Mouse (Mus musculus): ENCODE results near the gene Krtap4-6. TPM values are rescaled to one million over a fixed set of nuclear protein-coding genes. Genes with fewer than 3 reads are reported as not detected.

Gene Krtap4-6
- polyA plus RNA-seq, 1 experiment from 2014 or later = not detected

DNA sequence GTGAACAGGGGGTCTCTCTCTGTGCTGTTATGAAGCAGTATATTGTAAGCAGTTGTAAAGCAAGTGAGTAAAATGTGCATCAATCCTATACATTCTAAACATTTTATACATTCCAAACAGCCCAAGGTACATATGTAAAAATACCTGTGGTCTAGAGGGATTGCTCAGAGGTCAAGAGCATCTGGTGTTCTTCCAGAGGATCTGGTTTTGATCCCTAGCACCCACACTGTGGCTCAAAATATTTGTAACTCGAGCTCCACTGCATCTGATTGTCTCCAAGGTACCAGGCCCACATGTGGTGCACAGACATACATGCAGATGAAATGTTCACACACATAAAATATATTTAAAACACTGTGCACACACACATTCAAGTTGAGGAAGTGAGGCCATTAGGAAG, 24.8 kb downstream of the Krtap4-6 start:
- Histone ChIP-seq H3K4me3 (no peak overlapping the region), H3K4me1 (0 out of 2 replicates have a peak, but pooled peaks cover 3% of the 10 kb centered on the region), H3K36me3 (no peaks in the 10 kb centered on the region), H3K27ac (no peak overlapping the region), H3K4me2 (replicated peaks) (no peak overlapping the region), H3K27me3 (no peaks in the 10 kb centered on the region), H3K9ac (no peak overlapping the region), H3K9me3 (no peaks in the 10 kb centered on the region)
- ATAC-seq (ENCODE audit: insufficient number of reproducible peaks, insufficient read depth, low FRiP score, low TSS enrichment) = no peak
- WGBS = 23% methylated on average over 1 of the region's 1 CpGs

DNA sequence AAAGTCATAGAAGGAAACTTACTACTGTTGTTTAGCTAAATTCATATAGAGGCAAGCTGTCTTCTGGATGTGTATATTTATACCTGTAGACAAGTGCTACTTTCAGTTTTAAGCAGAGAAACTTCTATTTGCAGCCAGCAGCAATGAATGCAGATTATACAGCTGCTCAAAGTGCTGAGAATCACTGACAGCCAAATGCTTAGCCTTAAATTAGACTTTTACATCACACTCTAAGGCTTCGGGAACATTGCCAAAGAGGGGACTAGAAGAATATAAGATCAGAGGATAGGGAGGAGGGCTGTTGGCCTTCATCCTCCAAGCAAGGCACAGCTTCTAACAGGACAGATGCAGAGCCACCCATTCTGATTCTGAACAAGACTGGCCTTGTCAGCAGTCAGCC, 28.7 kb downstream of the Krtap4-6 start:
- H3K27me3 ChIP-seq = no peaks in the 10 kb centered on the region; the same call in 1 of the 2 replicates
- no peak overlapping the region for H3K4me2 ChIP-seq (replicated peaks)
- ATAC-seq (ENCODE audit: insufficient number of reproducible peaks, insufficient read depth, low FRiP score, low TSS enrichment) = no peak
- 0 out of 2 replicates have a peak, but pooled peaks cover 3% of the 10 kb centered on the region for H3K4me1 ChIP-seq
- no peak overlapping the region for H3K4me3 ChIP-seq
- H3K36me3 ChIP-seq = no peaks in the 10 kb centered on the region
- H3K9ac ChIP-seq = no peak overlapping the region
- no peak overlapping the region for H3K27ac ChIP-seq
- WGBS = 70% methylated on average over 1 of the region's 1 CpGs
- no peaks in the 10 kb centered on the region for H3K9me3 ChIP-seq

DNA sequence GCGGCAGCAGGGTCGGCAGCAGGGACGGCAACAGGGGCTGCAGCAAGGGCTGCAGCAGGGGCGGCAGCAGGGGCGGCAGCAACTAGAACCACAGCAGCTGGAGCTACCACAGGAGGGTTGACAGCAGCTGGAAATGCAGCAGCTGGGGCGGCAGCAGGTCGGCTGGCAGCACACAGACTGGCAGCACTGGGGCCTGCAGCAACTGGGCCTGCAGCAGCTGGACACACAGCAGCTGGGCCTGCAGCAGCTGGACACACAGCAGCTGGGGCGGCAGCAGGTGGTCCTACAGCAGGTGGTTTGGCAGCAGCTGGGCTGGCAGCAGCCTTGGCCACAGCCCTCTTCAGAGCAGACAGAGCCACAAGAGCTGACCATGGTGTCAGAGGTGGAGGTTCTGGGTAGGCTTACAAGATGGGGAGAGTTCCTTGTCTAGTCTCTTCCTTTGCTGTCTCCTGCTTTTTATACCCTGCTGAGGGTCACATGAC, 31.1 kb downstream of the Krtap4-6 start, which contains the start of gene Krtap4-2:
Gene Krtap4-2, minus strand, starts transcription at position 432 of the 482 bp plus-strand sequence.
- Histone ChIP-seq H3K4me2 (replicated peaks) (no peak within 1 kb of the TSS), H3K27ac (no peak within 1 kb of the TSS), H3K4me3 (no peak within 1 kb of the TSS), H3K36me3 (no peaks in the 10 kb centered on the region), H3K27me3 (no peaks in the 10 kb centered on the region; the same call in 1 of the 2 replicates), H3K4me1 (no peaks in the 10 kb centered on the region), H3K9ac (no peak within 1 kb of the TSS), H3K9me3 (no peaks in the 10 kb centered on the region)
- no peak for ATAC-seq (ENCODE audit: insufficient number of reproducible peaks, insufficient read depth, low FRiP score, low TSS enrichment)
- WGBS = 36% methylated on average over 8 of the region's 8 CpGs

DNA sequence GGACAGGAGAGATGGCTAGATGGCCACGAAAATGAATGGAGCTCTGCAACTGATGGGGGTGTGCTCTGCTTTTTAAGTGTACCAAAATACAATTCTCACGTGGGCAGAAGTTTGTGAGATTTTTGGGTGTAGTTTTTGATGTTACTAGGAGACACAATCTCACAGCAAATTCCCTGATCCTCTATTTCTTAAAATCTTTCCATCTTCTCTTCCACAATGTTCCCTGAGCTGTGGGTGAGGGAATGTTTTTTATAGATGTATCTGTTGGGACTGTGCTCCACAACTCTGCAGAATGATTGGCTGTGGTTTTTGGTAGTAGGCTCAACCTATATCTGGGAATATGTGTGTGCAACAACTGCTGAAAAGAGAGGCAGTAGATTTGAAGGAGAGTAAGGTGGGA, 32.5 kb downstream of the Krtap4-6 start:
- Histone ChIP-seq H3K4me1 (no peaks in the 10 kb centered on the region), H3K36me3 (no peaks in the 10 kb centered on the region), H3K27ac (no peak overlapping the region), H3K27me3 (no peaks in the 10 kb centered on the region; the same call in 1 of the 2 replicates), H3K4me3 (no peak overlapping the region), H3K9me3 (no peaks in the 10 kb centered on the region), H3K9ac (no peak overlapping the region), H3K4me2 (replicated peaks) (no peak overlapping the region)
- WGBS = 64% methylated on average over 2 of the region's 2 CpGs
- ATAC-seq (ENCODE audit: insufficient number of reproducible peaks, insufficient read depth, low FRiP score, low TSS enrichment) = no peak

DNA sequence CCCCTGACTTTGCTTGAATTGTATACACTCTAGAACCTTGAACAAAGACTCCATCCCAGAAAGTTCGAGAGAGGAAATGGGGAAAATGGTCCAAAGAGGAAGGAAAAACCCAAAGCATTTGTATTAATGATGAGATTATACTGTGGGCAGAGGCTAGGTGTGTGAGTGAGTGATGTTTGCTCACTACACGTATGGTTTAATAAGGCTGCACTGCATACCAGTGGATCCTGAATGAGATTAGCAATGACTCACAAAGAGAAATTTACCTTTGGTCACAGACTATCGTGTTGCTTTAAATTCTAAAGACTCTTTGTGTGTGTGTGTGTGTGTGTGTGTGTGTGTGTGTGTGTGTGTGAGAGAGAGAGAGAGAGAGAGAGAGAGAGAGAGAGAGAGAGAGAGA, 34.9 kb downstream of the Krtap4-6 start:
- 72% methylated on average over 3 of the region's 3 CpGs for WGBS
- Histone ChIP-seq H3K9me3 (no peaks in the 10 kb centered on the region), H3K4me3 (no peak overlapping the region), H3K27ac (no peak overlapping the region), H3K4me1 (no peaks in the 10 kb centered on the region), H3K9ac (no peak overlapping the region), H3K4me2 (replicated peaks) (no peak overlapping the region), H3K27me3 (no peaks in the 10 kb centered on the region; the same call in 1 of the 2 replicates), H3K36me3 (no peaks in the 10 kb centered on the region)
- ATAC-seq (ENCODE audit: insufficient number of reproducible peaks, insufficient read depth, low FRiP score, low TSS enrichment) = no peak

DNA sequence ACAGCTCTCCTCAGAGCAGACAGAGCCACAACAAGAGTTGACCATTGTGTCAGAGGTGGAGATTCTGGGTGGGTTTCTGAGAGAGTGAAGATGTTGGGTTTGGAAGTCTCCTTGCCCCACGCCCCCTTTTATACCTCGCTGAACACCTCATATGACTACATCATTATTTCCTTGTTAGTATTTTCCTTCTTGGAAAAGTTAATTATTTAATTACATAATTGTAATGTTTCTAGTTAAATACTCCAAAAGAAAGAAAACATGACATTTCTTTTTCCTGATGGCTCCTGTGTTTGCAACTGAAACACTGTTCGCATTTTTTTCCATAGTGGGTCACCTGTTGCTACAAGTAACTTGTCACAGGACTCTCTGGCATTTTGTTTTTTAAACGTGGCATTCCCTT, 37.6 kb downstream of the Krtap4-6 start, which contains the start of gene Krtap4-1:
Gene Krtap4-1, minus strand, starts transcription at position 101 of the 400 bp plus-strand sequence.
- no peak within 1 kb of the TSS for H3K27ac ChIP-seq
- WGBS = 81% methylated on average over 4 of the region's 4 CpGs
- H3K9ac ChIP-seq = no peak within 1 kb of the TSS
- H3K4me1 ChIP-seq = no peaks in the 10 kb centered on the region
- H3K36me3 ChIP-seq = no peaks in the 10 kb centered on the region
- no peak for ATAC-seq (ENCODE audit: insufficient number of reproducible peaks, insufficient read depth, low FRiP score, low TSS enrichment)
- H3K9me3 ChIP-seq = no peaks in the 10 kb centered on the region
- H3K4me3 ChIP-seq = no peak within 1 kb of the TSS
- no peak within 1 kb of the TSS for H3K4me2 ChIP-seq (replicated peaks)
- H3K27me3 ChIP-seq = no peaks in the 10 kb centered on the region

DNA sequence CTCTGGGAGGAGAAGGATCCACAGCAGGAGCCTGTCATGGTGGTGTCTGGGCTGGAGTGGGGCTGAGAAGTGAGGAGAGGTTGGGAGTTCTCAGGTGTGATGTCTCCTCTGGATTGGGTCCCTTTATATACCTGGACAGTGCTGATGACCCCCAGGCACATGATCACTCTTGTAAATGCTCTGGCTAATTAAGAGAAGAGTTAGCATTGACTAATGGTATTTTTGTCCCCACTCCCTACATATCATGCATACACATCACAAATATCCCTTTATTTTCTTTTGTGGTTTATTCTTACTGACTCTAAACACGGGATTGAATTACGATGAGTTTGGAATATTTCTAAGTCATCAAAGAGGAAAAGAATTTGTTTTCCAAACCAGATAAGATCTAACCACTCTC, 45.4 kb downstream of the Krtap4-6 start, which contains the start of gene Gm11562:
Gene Gm11562, minus strand, starts transcription at position 101 of the 400 bp plus-strand sequence.
- no peak within 1 kb of the TSS for H3K4me2 ChIP-seq (replicated peaks)
- no peaks in the 10 kb centered on the region for H3K4me1 ChIP-seq
- no peak for ATAC-seq (ENCODE audit: insufficient number of reproducible peaks, insufficient read depth, low FRiP score, low TSS enrichment)
- H3K27me3 ChIP-seq = no peaks in the 10 kb centered on the region
- no peak within 1 kb of the TSS for H3K9ac ChIP-seq
- no peak within 1 kb of the TSS for H3K27ac ChIP-seq
- WGBS = 86% methylated on average over 2 of the region's 2 CpGs
- no peaks in the 10 kb centered on the region for H3K9me3 ChIP-seq
- no peaks in the 10 kb centered on the region for H3K36me3 ChIP-seq
- no peak within 1 kb of the TSS for H3K4me3 ChIP-seq

Other genes starting within 250 kb of the Krtap4-6 start
- gene Krt12, start 243.7 kb downstream of the Krtap4-6 start, polyA plus RNA-seq (2016; fragmentation: Nextera tagmentation; extraction: Ambion mirVana) = not detected in 2 replicates
- 0.40 and 0.42 TPM in 2 replicates for gene Krt20, start 227.8 kb downstream of the Krtap4-6 start, polyA plus RNA-seq (2016; fragmentation: Nextera tagmentation; extraction: Ambion mirVana)
- 0.61 and 2.4 TPM in 2 replicates for gene Krt23, start 172.8 kb downstream of the Krtap4-6 start, polyA plus RNA-seq (2016; fragmentation: Nextera tagmentation; extraction: Ambion mirVana)
- gene Krt39, start 144.6 kb downstream of the Krtap4-6 start, polyA plus RNA-seq (2016; fragmentation: Nextera tagmentation; extraction: Ambion mirVana) = not detected in 2 replicates
- gene Krt40, start 122.8 kb downstream of the Krtap4-6 start, polyA plus RNA-seq (2016; fragmentation: Nextera tagmentation; extraction: Ambion mirVana) = not detected in 2 replicates
- gene Krtap3-3, start 115.1 kb downstream of the Krtap4-6 start, polyA plus RNA-seq (2016; fragmentation: Nextera tagmentation; extraction: Ambion mirVana) = not detected in 2 replicates
- not detected in 2 replicates for gene Krtap3-2, start 109.1 kb downstream of the Krtap4-6 start, polyA plus RNA-seq (2016; fragmentation: Nextera tagmentation; extraction: Ambion mirVana)
- not detected in 2 replicates for gene Gm11939, start 106.5 kb downstream of the Krtap4-6 start, polyA plus RNA-seq (2016; fragmentation: Nextera tagmentation; extraction: Ambion mirVana)
- gene Krtap3-1, start 99.3 kb downstream of the Krtap4-6 start, polyA plus RNA-seq (2016; fragmentation: Nextera tagmentation; extraction: Ambion mirVana) = not detected in 2 replicates
- gene Krtap1-5, start 84.9 kb downstream of the Krtap4-6 start, polyA plus RNA-seq (2016; fragmentation: Nextera tagmentation; extraction: Ambion mirVana) = not detected in 2 replicates
- not detected in 2 replicates for gene Krtap1-4, start 82.3 kb downstream of the Krtap4-6 start, polyA plus RNA-seq (2016; fragmentation: Nextera tagmentation; extraction: Ambion mirVana)
- gene Krtap1-3, start 74.6 kb downstream of the Krtap4-6 start, polyA plus RNA-seq (2016; fragmentation: Nextera tagmentation; extraction: Ambion mirVana) = not detected in 2 replicates
- not detected in 2 replicates for gene Krtap9-3, start 67.9 kb downstream of the Krtap4-6 start, polyA plus RNA-seq (2016; fragmentation: Nextera tagmentation; extraction: Ambion mirVana)
- not detected in 2 replicates for gene Gm11938, start 62.7 kb downstream of the Krtap4-6 start, polyA plus RNA-seq (2016; fragmentation: Nextera tagmentation; extraction: Ambion mirVana)
- gene Gm11937, start 55.8 kb downstream of the Krtap4-6 start, polyA plus RNA-seq (2016; fragmentation: Nextera tagmentation; extraction: Ambion mirVana) = not detected in 2 replicates
- gene Krtap2-4, start 51.1 kb downstream of the Krtap4-6 start, polyA plus RNA-seq (2016; fragmentation: Nextera tagmentation; extraction: Ambion mirVana) = not detected in 2 replicates
- gene Gm11562, start 45.5 kb downstream of the Krtap4-6 start, polyA plus RNA-seq (2016; fragmentation: Nextera tagmentation; extraction: Ambion mirVana) = not detected in 2 replicates
- gene Krtap4-1, start 37.7 kb downstream of the Krtap4-6 start, polyA plus RNA-seq (2016; fragmentation: Nextera tagmentation; extraction: Ambion mirVana) = not detected in 2 replicates
- not detected in 2 replicates for gene Krtap4-2, start 30.9 kb downstream of the Krtap4-6 start, polyA plus RNA-seq (2016; fragmentation: Nextera tagmentation; extraction: Ambion mirVana)
- gene Krtap4-7, start 21.9 kb downstream of the Krtap4-6 start, polyA plus RNA-seq (2016; fragmentation: Nextera tagmentation; extraction: Ambion mirVana) = not detected in 2 replicates
- not detected in 2 replicates for gene Gm11555, start 15.7 kb downstream of the Krtap4-6 start, polyA plus RNA-seq (2016; fragmentation: Nextera tagmentation; extraction: Ambion mirVana)
- gene Gm11563, start 7.0 kb downstream of the Krtap4-6 start, polyA plus RNA-seq (2016; fragmentation: Nextera tagmentation; extraction: Ambion mirVana) = not detected in 2 replicates
- not detected in 2 replicates for gene Gm14190, start 24.8 kb upstream of the Krtap4-6 start, polyA plus RNA-seq (2016; fragmentation: Nextera tagmentation; extraction: Ambion mirVana)
- gene Gm14180, start 68.3 kb upstream of the Krtap4-6 start, polyA plus RNA-seq (2016; fragmentation: Nextera tagmentation; extraction: Ambion mirVana) = not detected in 2 replicates
- not detected in 2 replicates for gene Gm11595, start 107.0 kb upstream of the Krtap4-6 start, polyA plus RNA-seq (2016; fragmentation: Nextera tagmentation; extraction: Ambion mirVana)
- not detected in 2 replicates for gene Krtap4-8, start 114.7 kb upstream of the Krtap4-6 start, polyA plus RNA-seq (2016; fragmentation: Nextera tagmentation; extraction: Ambion mirVana)
- not detected in 2 replicates for gene Krtap4-9, start 119.2 kb upstream of the Krtap4-6 start, polyA plus RNA-seq (2016; fragmentation: Nextera tagmentation; extraction: Ambion mirVana)
- gene Gm11596, start 127.5 kb upstream of the Krtap4-6 start, polyA plus RNA-seq (2016; fragmentation: Nextera tagmentation; extraction: Ambion mirVana) = not detected in 2 replicates
- gene Gm11569, start 133.0 kb upstream of the Krtap4-6 start, polyA plus RNA-seq (2016; fragmentation: Nextera tagmentation; extraction: Ambion mirVana) = not detected in 2 replicates
- not detected in 2 replicates for gene Gm11554, start 138.5 kb upstream of the Krtap4-6 start, polyA plus RNA-seq (2016; fragmentation: Nextera tagmentation; extraction: Ambion mirVana)
- gene Krtap4-13, start 143.9 kb upstream of the Krtap4-6 start, polyA plus RNA-seq (2016; fragmentation: Nextera tagmentation; extraction: Ambion mirVana) = not detected in 2 replicates
- not detected in 2 replicates for gene Gm11564, start 149.7 kb upstream of the Krtap4-6 start, polyA plus RNA-seq (2016; fragmentation: Nextera tagmentation; extraction: Ambion mirVana)
- gene 2300003K06Rik, start 172.1 kb upstream of the Krtap4-6 start, polyA plus RNA-seq (2016; fragmentation: Nextera tagmentation; extraction: Ambion mirVana) = not detected in 2 replicates
- not detected in 2 replicates for gene Krtap4-16, start 185.6 kb upstream of the Krtap4-6 start, polyA plus RNA-seq (2016; fragmentation: Nextera tagmentation; extraction: Ambion mirVana)
- gene Gm11568, start 192.0 kb upstream of the Krtap4-6 start, polyA plus RNA-seq (2016; fragmentation: Nextera tagmentation; extraction: Ambion mirVana) = not detected in 2 replicates
- gene Gm11559, start 198.5 kb upstream of the Krtap4-6 start, polyA plus RNA-seq (2016; fragmentation: Nextera tagmentation; extraction: Ambion mirVana) = not detected in 2 replicates
- not detected in 2 replicates for gene Krtap9-1, start 207.4 kb upstream of the Krtap4-6 start, polyA plus RNA-seq (2016; fragmentation: Nextera tagmentation; extraction: Ambion mirVana)
- gene Gm11567, start 213.2 kb upstream of the Krtap4-6 start, polyA plus RNA-seq (2016; fragmentation: Nextera tagmentation; extraction: Ambion mirVana) = not detected in 2 replicates
- gene Krtap31-1, start 242.0 kb upstream of the Krtap4-6 start, polyA plus RNA-seq (2016; fragmentation: Nextera tagmentation; extraction: Ambion mirVana) = not detected in 2 replicates
- gene Gm11565, start 248.8 kb upstream of the Krtap4-6 start, polyA plus RNA-seq (2016; fragmentation: Nextera tagmentation; extraction: Ambion mirVana) = not detected in 2 replicates